Mouse (Mus musculus) kidney, postnatal 0 days (tissue): ENCODE measurements around the gene Fbxw21. TPM values are rescaled to one million over a fixed set of nuclear protein-coding genes. Genes with fewer than 3 reads are reported as not detected.
"Not testable (repeated sequence)": the region's sequence is repeated elsewhere in the genome, so short reads cannot be mapped to it uniquely, and the experiment has no call there.

ENCODE experiments used
- ATAC-seq: fragments of 200-750 bp; cut with Nextera tagmentation; replicated peaks from 2 replicates; pipeline ENCODE4 v1.8.0; 2017; ENCODE audit warnings: low read depth, moderate number of reproducible peaks, moderate TSS enrichment, moderate library complexity; ENCODE audit not compliant: low FRiP score
- DNase-seq: peaks from one replicate; pipeline ENCODE4 v3.0.0-alpha.2; 2016; ENCODE audit warnings: low spot score
- H3K27ac ChIP-seq: fragments of 300-500 bp; sonication (generic); 2 replicates; pipeline ENCODE4 v1.5.1; 2014; ENCODE audit warnings: mild to moderate bottlenecking
- H3K27me3 ChIP-seq: fragments of 300-500 bp; sonication (generic); 2 replicates; pipeline ENCODE4 v1.6.1; 2014; ENCODE audit warnings: low read length, mixed read lengths; ENCODE audit not compliant: insufficient read depth
- H3K36me3 ChIP-seq: fragments of 300-500 bp; sonication (generic); 2 replicates; pipeline ENCODE4 v1.6.1; 2014; ENCODE audit warnings: low read length, mixed read lengths; ENCODE audit not compliant: insufficient read depth
- H3K4me1 ChIP-seq: fragments of 300-500 bp; sonication (generic); replicated peaks from 2 replicates; pipeline ENCODE4 v1.6.1; 2014; ENCODE audit warnings: antibody characterized with exemption, low read length, mixed read lengths; ENCODE audit not compliant: insufficient read depth
- H3K4me2 ChIP-seq: fragments of 300-500 bp; sonication (generic); 2 replicates; pipeline ENCODE4 v1.6.1; 2014; ENCODE audit warnings: mild to moderate bottlenecking, low read length, moderate library complexity, mixed read lengths
- H3K4me3 ChIP-seq: fragments of 300-500 bp; sonication (generic); replicated peaks from 2 replicates; pipeline ENCODE4 v1.5.1; 2014; ENCODE audit warnings: low read depth, low read length
- H3K9ac ChIP-seq: fragments of 300-500 bp; sonication (generic); 2 replicates; pipeline ENCODE4 v1.6.1; 2014; ENCODE audit warnings: low read depth, low read length
- H3K9me3 ChIP-seq: fragments of 300-500 bp; sonication (generic); replicated peaks from 2 replicates; pipeline ENCODE4 v1.6.1; 2016; ENCODE audit warnings: low read length, inconsistent platforms, mixed read lengths
- CTCF ChIP-seq: IDR thresholded peaks from 2 replicates; pipeline ENCODE4 v1.5.1; 2016; ENCODE audit warnings: antibody characterized with exemption, low read depth, mild to moderate bottlenecking, moderate library complexity
- whole genome bisulfite sequencing: fragments of 180-500 bp; shearing (Covaris S2); extraction: QIAGEN DNeasy Blood & Tissue Kit; methylation state at CpG from one replicate; pipeline ENCODE4 v1.1.7; 2014; 5-methylcytosine and 5-hydroxymethylcytosine counted together
- polyA plus RNA-seq: library from polyadenylated mRNA; unstranded; fragments of >200 nt; fragmentation: Nextera tagmentation; extraction: Ambion mirVana; gene quantifications from 2 replicates; pipeline ENCODE4 v1.2.1, GENCODE M21; 2015

Gene Fbxw21
- not detected in 2 replicates for polyA plus RNA-seq

GRCm38 (mm10) chr9:109161941-109162340, at the start of gene Fbxw21:
Fbxw21 (minus strand) TSS chr9:109162041.
- H3K27ac ChIP-seq: no peak within 1 kb of the TSS
- no peaks in the 10 kb centered on the region for H3K27me3 ChIP-seq
- WGBS: 67% methylated on average over 3 of the region's 3 CpGs
- no peak within 1 kb of the TSS for H3K9ac ChIP-seq
- TF ChIP-seq CTCF: no peak
- H3K4me3 ChIP-seq: no peak within 1 kb of the TSS
- H3K4me1 ChIP-seq: no peaks in the 10 kb centered on the region
- DNase-seq: no peak
- no peaks in the 10 kb centered on the region for H3K36me3 ChIP-seq
- no peak within 1 kb of the TSS for H3K4me2 ChIP-seq
- no peaks in the 10 kb centered on the region for H3K9me3 ChIP-seq
- no peak for ATAC-seq

- H3K4me1 ChIP-seq, H3K4me2 ChIP-seq, H3K4me3 ChIP-seq, DNase-seq, H3K27ac ChIP-seq, ATAC-seq, H3K9me3 ChIP-seq, H3K36me3 ChIP-seq, H3K9ac ChIP-seq, H3K27me3 ChIP-seq: not testable (repeated sequence)
- 77% methylated on average over 1 of the region's 1 CpGs for WGBS
Observed at GRCm38 (mm10) chr9:109201347-109201746, 39.5 kb upstream of the Fbxw21 start.

GRCm38 (mm10) chr9:109200349-109200748, 38.5 kb upstream of the Fbxw21 start:
- Histone ChIP-seq H3K9me3 (no peaks in the 10 kb centered on the region), H3K4me3 (no peak overlapping the region), H3K36me3 (no peaks in the 10 kb centered on the region), H3K4me1 (no peaks in the 10 kb centered on the region), H3K27me3 (no peaks in the 10 kb centered on the region), H3K4me2 (no peak overlapping the region), H3K27ac (no peak overlapping the region), H3K9ac (no peak overlapping the region)
- no peak for DNase-seq
- no peak for ATAC-seq
- WGBS: 92% methylated on average over 1 of the region's 1 CpGs
- TF ChIP-seq CTCF: no peak

GRCm38 (mm10) chr9:109199353-109199752, 37.5 kb upstream of the Fbxw21 start:
- WGBS: 64% methylated on average over 1 of the region's 1 CpGs
- H3K27ac ChIP-seq: no peak overlapping the region

GRCm38 (mm10) chr9:109195875-109196274, 34.0 kb upstream of the Fbxw21 start, which contains the start of gene Fbxw13:
Fbxw13 (minus strand) TSS chr9:109195975.
- not testable (repeated sequence) for H3K27ac ChIP-seq, H3K9me3 ChIP-seq, H3K9ac ChIP-seq, DNase-seq, H3K4me2 ChIP-seq, H3K4me3 ChIP-seq, H3K36me3 ChIP-seq, H3K27me3 ChIP-seq, H3K4me1 ChIP-seq, ATAC-seq
- 80% methylated on average over 3 of the region's 3 CpGs for WGBS

More at GRCm38 (mm10) chr9:109199353-109199752, 37.5 kb upstream of the Fbxw21 start:
- DNase-seq (no peak), ATAC-seq (no peak)
- Histone ChIP-seq H3K4me3 (no peak overlapping the region), H3K9me3 (no peaks in the 10 kb centered on the region), H3K9ac (no peak overlapping the region), H3K4me2 (no peak overlapping the region), H3K36me3 (no peaks in the 10 kb centered on the region), H3K4me1 (no peaks in the 10 kb centered on the region), H3K27me3 (no peaks in the 10 kb centered on the region)
- TF ChIP-seq CTCF: no peak

- Histone ChIP-seq H3K4me2 (no peak overlapping the region), H3K4me3 (no peak overlapping the region), H3K36me3 (no peaks in the 10 kb centered on the region), H3K9me3 (no peaks in the 10 kb centered on the region), H3K27ac (no peak overlapping the region), H3K27me3 (no peaks in the 10 kb centered on the region), H3K4me1 (no peaks in the 10 kb centered on the region), H3K9ac (no peak overlapping the region)
- 73% methylated on average over 1 of the region's 1 CpGs for WGBS
- ATAC-seq: no peak
- TF ChIP-seq CTCF: no peak
- DNase-seq: no peak
Observed at GRCm38 (mm10) chr9:109177208-109177607, 15.4 kb upstream of the Fbxw21 start.

GRCm38 (mm10) chr9:109176301-109176700, 14.5 kb upstream of the Fbxw21 start:
- Histone ChIP-seq H3K4me2 (no peak overlapping the region), H3K36me3 (no peaks in the 10 kb centered on the region), H3K27me3 (no peaks in the 10 kb centered on the region), H3K9me3 (no peaks in the 10 kb centered on the region), H3K4me3 (no peak overlapping the region), H3K27ac (no peak overlapping the region), H3K9ac (no peak overlapping the region), H3K4me1 (no peaks in the 10 kb centered on the region)
- ATAC-seq: no peak
- no peak for DNase-seq
- TF ChIP-seq CTCF: no peak
- 86% methylated on average over 1 of the region's 1 CpGs for WGBS
